Mouse (Mus musculus): ENCODE measurements around the gene Rcn3. TPM values are rescaled to one million over a fixed set of nuclear protein-coding genes. Genes with fewer than 3 reads are reported as not detected.

Rcn3 gene
- total RNA-seq, 1 experiment = 137 TPM

- peaks cover 22% of the 10 kb centered on the region for H3K36me3 ChIP-seq (ENCODE audit: control insufficient read depth, insufficient read depth, low read length, poor library complexity, severe bottlenecking)
- H3K4me3 ChIP-seq (ENCODE audit: insufficient read depth in 1 of 2, low read depth in 1 of 2, low read length in 2 of 2, poor library complexity in 1 of 2, severe bottlenecking in 1 of 2) = peak within 1 kb of the TSS; percentile 97 to 99
- in situ Hi-C loops (cut with MboI; ENCODE audit: low sequenced_read_pairs in 2 of 2, unreplicated experiment in 2 of 2) = no loop called here
- peak within 1 kb of the TSS; percentile 96 for H3K27ac ChIP-seq (ENCODE audit: insufficient read depth, low read depth, low read length, poor library complexity, severe bottlenecking)
- no peaks in the 10 kb centered on the region for H3K9me3 ChIP-seq (ENCODE audit: control insufficient read depth, insufficient read depth, low read depth, low read length)
- H3K4me1 ChIP-seq (ENCODE audit: control insufficient read depth in 2 of 2, insufficient read depth in 2 of 2, low read length in 2 of 2, poor library complexity in 1 of 2) = peaks cover 0 to 23% of the 10 kb centered on the region in 2 experiments; a peak in 2 of 4 replicates
- peak within 1 kb of the TSS; percentile 92 for H3K9ac ChIP-seq (ENCODE audit: insufficient read depth, low read depth, low read length, poor library complexity, severe bottlenecking)
- TF ChIP-seq CHD2 (IDR thresholded peaks at IDR 0.05; ENCODE audit: low read depth, low read length) = no peak
- 0 out of 2 replicates have a peak, but pooled peaks have one; percentile 34 for TF ChIP-seq ZNF384 (IDR thresholded peaks at IDR 0.05; ENCODE audit: low read depth, low read length)
- no peak for TF ChIP-seq MAFK (IDR thresholded peaks at IDR 0.05; ENCODE audit: insufficient read depth, low read depth, low read length)
- no peak for TF ChIP-seq ZC3H11A (IDR thresholded peaks at IDR 0.05; ENCODE audit: borderline replicate concordance, low read depth, low read length)
- TF ChIP-seq HCFC1 (IDR thresholded peaks at IDR 0.05; ENCODE audit: borderline replicate concordance, insufficient read depth, low read length) = no peak
- peak; percentile 24 for DNase-seq (ENCODE audit: low read depth, low spot score)
Measured at GRCm38 (mm10) chr7:45052862-45053116, 39.2 kb downstream of the Rcn3 start, which contains the start of gene Prr12. TSS of gene Prr12 (minus strand) at chr7:45052881.

- no peaks in the 10 kb centered on the region for H3K9me3 ChIP-seq (ENCODE audit: control insufficient read depth, insufficient read depth, low read depth, low read length)
- TF ChIP-seq MAFK (IDR thresholded peaks at IDR 0.05; ENCODE audit: insufficient read depth, low read depth, low read length) (no peak), ZC3H11A (IDR thresholded peaks at IDR 0.05; ENCODE audit: borderline replicate concordance, low read depth, low read length) (no peak), ZNF384 (IDR thresholded peaks at IDR 0.05; ENCODE audit: low read depth, low read length) (no peak), HCFC1 (IDR thresholded peaks at IDR 0.05; ENCODE audit: borderline replicate concordance, insufficient read depth, low read length) (no peak), CHD2 (IDR thresholded peaks at IDR 0.05; ENCODE audit: low read depth, low read length) (no peak)
- DNase-seq (ENCODE audit: low read depth, low spot score) = no peak
- H3K9ac ChIP-seq (ENCODE audit: insufficient read depth, low read depth, low read length, poor library complexity, severe bottlenecking) = peak overlapping the region; percentile 91
- peaks cover 0 to 27% of the 10 kb centered on the region in 2 experiments; a peak in 2 of 4 replicates for H3K4me1 ChIP-seq (ENCODE audit: control insufficient read depth in 2 of 2, insufficient read depth in 2 of 2, low read length in 2 of 2, poor library complexity in 1 of 2)
- H3K36me3 ChIP-seq (ENCODE audit: control insufficient read depth, insufficient read depth, low read length, poor library complexity, severe bottlenecking) = peaks cover 26% of the 10 kb centered on the region
- H3K27ac ChIP-seq (ENCODE audit: insufficient read depth, low read depth, low read length, poor library complexity, severe bottlenecking) = peak overlapping the region; percentile 96
- peak overlapping the region; percentile 97 to 99 for H3K4me3 ChIP-seq (ENCODE audit: insufficient read depth in 1 of 2, low read depth in 1 of 2, low read length in 2 of 2, poor library complexity in 1 of 2, severe bottlenecking in 1 of 2)
- in situ Hi-C loops (cut with MboI; ENCODE audit: low sequenced_read_pairs in 2 of 2, unreplicated experiment in 2 of 2) = no loop called here
Measured at GRCm38 (mm10) chr7:45052181-45052861, 39.7 kb downstream of the Rcn3 start.

GRCm38 (mm10) chr7:45051601-45051974 lies 40.4 kb downstream of the Rcn3 start:
- peaks cover 34% of the 10 kb centered on the region for H3K36me3 ChIP-seq (ENCODE audit: control insufficient read depth, insufficient read depth, low read length, poor library complexity, severe bottlenecking)
- H3K9ac ChIP-seq (ENCODE audit: insufficient read depth, low read depth, low read length, poor library complexity, severe bottlenecking) = peak overlapping the region; percentile 91; the same call in 1 of the 2 replicates
- DNase-seq (ENCODE audit: low read depth, low spot score) = no peak
- peaks cover 2 to 25% of the 10 kb centered on the region in 2 experiments; a peak in 3 of 4 replicates for H3K4me1 ChIP-seq (ENCODE audit: control insufficient read depth in 2 of 2, insufficient read depth in 2 of 2, low read length in 2 of 2, poor library complexity in 1 of 2)
- no peaks in the 10 kb centered on the region for H3K9me3 ChIP-seq (ENCODE audit: control insufficient read depth, insufficient read depth, low read depth, low read length)
- peak overlapping the region; percentile 97 to 99 for H3K4me3 ChIP-seq (ENCODE audit: insufficient read depth in 1 of 2, low read depth in 1 of 2, low read length in 2 of 2, poor library complexity in 1 of 2, severe bottlenecking in 1 of 2)
- H3K27ac ChIP-seq (ENCODE audit: insufficient read depth, low read depth, low read length, poor library complexity, severe bottlenecking) = peak overlapping the region; percentile 33
- in situ Hi-C loops (cut with MboI; ENCODE audit: low sequenced_read_pairs in 2 of 2, unreplicated experiment in 2 of 2) = no loop called here
- TF ChIP-seq ZC3H11A (IDR thresholded peaks at IDR 0.05; ENCODE audit: borderline replicate concordance, low read depth, low read length) (no peak), HCFC1 (IDR thresholded peaks at IDR 0.05; ENCODE audit: borderline replicate concordance, insufficient read depth, low read length) (no peak), ZNF384 (IDR thresholded peaks at IDR 0.05; ENCODE audit: low read depth, low read length) (no peak), MAFK (IDR thresholded peaks at IDR 0.05; ENCODE audit: insufficient read depth, low read depth, low read length) (no peak), CHD2 (IDR thresholded peaks at IDR 0.05; ENCODE audit: low read depth, low read length) (no peak)

GRCm38 (mm10) chr7:45050945-45051600 lies 40.9 kb downstream of the Rcn3 start:
- TF ChIP-seq HCFC1 (IDR thresholded peaks at IDR 0.05; ENCODE audit: borderline replicate concordance, insufficient read depth, low read length) (no peak), CHD2 (IDR thresholded peaks at IDR 0.05; ENCODE audit: low read depth, low read length) (peak; percentile 81), ZC3H11A (IDR thresholded peaks at IDR 0.05; ENCODE audit: borderline replicate concordance, low read depth, low read length) (no peak), ZNF384 (IDR thresholded peaks at IDR 0.05; ENCODE audit: low read depth, low read length) (no peak), MAFK (IDR thresholded peaks at IDR 0.05; ENCODE audit: insufficient read depth, low read depth, low read length) (no peak)
- Histone ChIP-seq H3K36me3 (ENCODE audit: control insufficient read depth, insufficient read depth, low read length, poor library complexity, severe bottlenecking) (peaks cover 38% of the 10 kb centered on the region), H3K9me3 (ENCODE audit: control insufficient read depth, insufficient read depth, low read depth, low read length) (no peaks in the 10 kb centered on the region), H3K9ac (ENCODE audit: insufficient read depth, low read depth, low read length, poor library complexity, severe bottlenecking) (peak overlapping the region; percentile 91; the same call in 1 of the 2 replicates), H3K27ac (ENCODE audit: insufficient read depth, low read depth, low read length, poor library complexity, severe bottlenecking) (peak overlapping the region; percentile 33), H3K4me3 (ENCODE audit: insufficient read depth in 1 of 2, low read depth in 1 of 2, low read length in 2 of 2, poor library complexity in 1 of 2, severe bottlenecking in 1 of 2) (peak overlapping the region; percentile 97 to 99), H3K4me1 (ENCODE audit: control insufficient read depth in 2 of 2, insufficient read depth in 2 of 2, low read length in 2 of 2, poor library complexity in 1 of 2) (peaks cover 4 to 24% of the 10 kb centered on the region in 2 experiments; a peak in 3 of 4 replicates)
- DNase-seq (ENCODE audit: low read depth, low spot score) = peak; percentile 83
- in situ Hi-C loops (cut with MboI; ENCODE audit: low sequenced_read_pairs in 2 of 2, unreplicated experiment in 2 of 2) = no loop called here
